Mouse (Mus musculus) spleen, adult 2 months (tissue): ENCODE results near the gene Trim33.

Source experiments
- CTCF ChIP-seq: fragments of 200-500 bp; IDR thresholded peaks from 2 replicates; pipeline ENCODE4 v1.5.1; 2011; ENCODE audit warnings: mild to moderate bottlenecking, inconsistent platforms; ENCODE audit not compliant: insufficient read depth, insufficient read length, insufficient replicate concordance; ENCODE audit errors: extremely low read depth
- POLR2A ChIP-seq: fragments of 200-500 bp; IDR thresholded peaks from 2 replicates; pipeline ENCODE4 v1.6.1; 2011; ENCODE audit warnings: low read depth, low read length, inconsistent platforms

- no peak for TF ChIP-seq POLR2A
- no peak for TF ChIP-seq CTCF
Observed at GRCm38 (mm10) chr3:103384949-103385348, 105.9 kb downstream of the Trim33 start.
